Mouse (Mus musculus) liver, embryonic 15.5 days (tissue): ENCODE data around the gene Kcnmb1. TPM values are rescaled to one million over a fixed set of nuclear protein-coding genes. Genes with fewer than 3 reads are reported as not detected.

ENCODE experiments used
- ATAC-seq: fragments of 200-750 bp; cut with Nextera tagmentation; 2 replicates; pipeline ENCODE4 v1.8.0; 2017; ENCODE audit warnings: moderate number of reproducible peaks, mild to moderate bottlenecking, moderate library complexity; ENCODE audit not compliant: insufficient read depth
- H3K27ac ChIP-seq: fragments of 300-500 bp; sonication (generic); replicated peaks from 2 replicates; pipeline ENCODE4 v1.5.1; 2015; ENCODE audit warnings: mild to moderate bottlenecking, inconsistent platforms
- H3K27me3 ChIP-seq: fragments of 300-500 bp; sonication (generic); 2 replicates; pipeline ENCODE4 v1.6.1; 2015; ENCODE audit warnings: mild to moderate bottlenecking, inconsistent platforms
- H3K36me3 ChIP-seq: fragments of 300-500 bp; sonication (generic); replicated peaks from 2 replicates; pipeline ENCODE4 v1.6.1; 2015; ENCODE audit warnings: moderate library complexity, mild to moderate bottlenecking, inconsistent platforms
- H3K4me1 ChIP-seq: fragments of 300-500 bp; sonication (generic); replicated peaks from 2 replicates; pipeline ENCODE4 v1.6.1; 2015; ENCODE audit warnings: inconsistent platforms
- H3K4me2 ChIP-seq: fragments of 300-500 bp; sonication (generic); 2 replicates; pipeline ENCODE4 v1.6.1; 2015; ENCODE audit warnings: moderate library complexity, mild to moderate bottlenecking, inconsistent platforms
- H3K4me3 ChIP-seq: fragments of 300-500 bp; sonication (generic); replicated peaks from 2 replicates; pipeline ENCODE4 v1.5.1; 2015; ENCODE audit warnings: mild to moderate bottlenecking, inconsistent platforms
- H3K9ac ChIP-seq: fragments of 300-500 bp; sonication (generic); 2 replicates; pipeline ENCODE4 v1.6.1; 2015; ENCODE audit warnings: moderate library complexity, mild to moderate bottlenecking, inconsistent platforms
- H3K9me3 ChIP-seq: fragments of 300-500 bp; sonication (generic); replicated peaks from 2 replicates; pipeline ENCODE4 v1.6.1; 2016; ENCODE audit warnings: inconsistent platforms
- whole genome bisulfite sequencing: fragments of 180-500 bp; shearing (Covaris S2); methylation state at CpG from one replicate; pipeline ENCODE4 v1.1.7; 2015; ENCODE audit warnings: mixed read lengths; ENCODE audit not compliant: insufficient replicate concordance; 5-methylcytosine and 5-hydroxymethylcytosine counted together
- polyA plus RNA-seq: library from polyadenylated mRNA; unstranded; fragments of >200 nt; fragmentation: Nextera tagmentation; extraction: Ambion mirVana; gene quantifications from 2 replicates; pipeline ENCODE4 v1.2.1, GENCODE M21; 2015

Gene Kcnmb1
- polyA plus RNA-seq, 1 experiment from 2014 or later: not detected

DNA sequence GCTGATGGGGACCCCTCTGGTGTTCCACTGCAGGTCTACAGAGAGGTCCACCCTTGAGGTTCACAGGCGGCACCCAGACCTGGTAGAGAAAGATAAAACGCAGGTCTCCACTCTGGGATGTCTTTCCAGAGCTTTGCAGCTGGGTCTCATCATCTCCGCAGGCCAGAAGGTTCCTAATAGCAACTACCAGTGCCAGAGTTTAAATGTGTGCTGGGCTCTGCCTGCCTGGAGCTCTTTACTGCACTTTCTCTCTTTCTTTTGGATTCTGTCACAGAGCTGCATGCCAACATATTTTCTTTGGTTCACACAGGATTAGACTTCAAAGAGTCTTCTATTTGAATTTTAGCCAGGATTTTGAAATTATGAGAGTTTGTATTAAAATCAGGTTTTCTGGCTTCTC lies 6.4 kb downstream of the Kcnmb1 start:
- 55% methylated on average over 3 of the region's 3 CpGs for WGBS
- no peaks in the 10 kb centered on the region for H3K9me3 ChIP-seq
- H3K27me3 ChIP-seq: no peaks in the 10 kb centered on the region
- no peak overlapping the region for H3K4me3 ChIP-seq
- no peak overlapping the region for H3K9ac ChIP-seq
- no peaks in the 10 kb centered on the region for H3K4me1 ChIP-seq
- no peak overlapping the region for H3K4me2 ChIP-seq
- H3K36me3 ChIP-seq: no peaks in the 10 kb centered on the region
- H3K27ac ChIP-seq: no peak overlapping the region
- no peak for ATAC-seq

DNA sequence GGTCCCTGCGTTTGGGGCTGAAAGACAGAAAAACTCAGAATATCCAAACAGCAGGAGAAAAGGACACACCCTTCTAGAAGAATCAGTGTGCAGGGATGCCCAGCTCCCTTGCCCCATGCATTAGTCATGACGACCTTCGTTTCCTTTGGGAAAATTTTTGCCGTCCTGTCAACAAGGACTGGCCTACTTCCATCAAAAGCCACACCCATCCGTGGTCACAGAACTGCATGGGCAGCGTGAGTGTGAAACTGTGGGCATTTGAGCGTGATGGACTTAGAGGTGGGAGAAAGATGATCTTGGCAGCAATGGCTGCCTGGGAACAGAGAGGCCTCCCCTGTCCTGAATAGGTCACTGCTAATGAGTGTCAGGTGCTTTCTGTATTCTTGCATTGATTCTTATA lies 9.3 kb downstream of the Kcnmb1 start:
- Histone ChIP-seq H3K9ac (no peak overlapping the region), H3K9me3 (no peaks in the 10 kb centered on the region), H3K4me2 (no peak overlapping the region), H3K4me1 (no peaks in the 10 kb centered on the region), H3K4me3 (no peak overlapping the region), H3K27ac (no peak overlapping the region), H3K27me3 (no peaks in the 10 kb centered on the region), H3K36me3 (no peaks in the 10 kb centered on the region)
- 58% methylated on average over 7 of the region's 7 CpGs for WGBS
- no peak for ATAC-seq

DNA sequence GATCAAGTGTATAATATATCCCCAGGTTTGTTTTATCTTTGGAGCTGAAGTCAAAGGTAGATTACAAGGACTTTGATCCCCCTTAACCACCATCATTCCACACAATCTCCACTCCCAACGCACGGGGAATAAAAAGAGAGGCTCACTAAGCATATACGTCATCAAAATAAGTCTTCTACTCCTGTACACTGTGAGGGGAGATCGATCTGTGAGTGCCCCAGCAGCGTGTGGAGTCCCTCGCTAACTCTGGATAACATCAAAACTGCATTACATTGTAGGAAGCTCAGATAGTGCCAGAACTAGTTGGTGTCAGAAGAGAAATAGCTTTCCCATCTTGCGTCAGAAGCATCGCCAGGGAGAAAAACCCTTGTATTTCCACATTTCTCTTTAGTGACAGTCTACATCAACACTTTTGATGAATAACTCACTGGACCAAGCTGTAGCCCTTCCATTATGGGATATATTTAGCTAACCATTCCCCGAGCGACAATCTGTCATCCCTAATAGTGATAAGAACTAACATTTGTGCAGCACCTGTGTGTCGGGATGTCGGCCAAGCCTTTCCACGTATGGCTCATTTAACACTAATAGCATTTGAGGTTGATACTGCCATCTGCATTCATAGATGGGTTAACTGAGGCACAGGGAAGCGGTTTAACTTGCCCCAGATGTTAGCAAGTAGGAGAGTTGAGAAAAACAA lies 11.7 kb downstream of the Kcnmb1 start:
- no peaks in the 10 kb centered on the region for H3K4me1 ChIP-seq
- no peaks in the 10 kb centered on the region for H3K36me3 ChIP-seq
- WGBS: 68% methylated on average over 14 of the region's 14 CpGs
- H3K4me3 ChIP-seq: no peak overlapping the region
- ATAC-seq: no peak
- H3K9me3 ChIP-seq: no peaks in the 10 kb centered on the region
- H3K27me3 ChIP-seq: no peaks in the 10 kb centered on the region
- no peak overlapping the region for H3K27ac ChIP-seq
- H3K4me2 ChIP-seq: no peak overlapping the region
- H3K9ac ChIP-seq: no peak overlapping the region

DNA sequence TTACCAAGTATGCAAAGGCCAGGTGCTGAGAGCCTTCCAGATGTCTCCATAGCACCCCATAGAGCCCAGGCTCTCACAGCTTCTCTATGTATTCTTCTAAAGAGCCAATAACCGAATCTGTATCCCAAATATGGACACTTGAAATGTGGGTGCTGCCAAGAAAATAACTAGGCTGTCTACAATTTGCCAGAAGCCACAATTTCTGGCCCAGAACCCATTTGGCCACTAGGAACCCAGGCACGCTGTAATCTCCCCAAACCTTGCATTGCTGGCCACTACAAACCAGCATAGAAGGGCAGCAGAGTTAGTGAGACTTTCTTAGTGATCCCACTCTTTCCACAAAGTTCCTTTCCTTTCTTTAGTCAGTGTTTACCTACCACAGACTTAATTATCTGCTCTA lies 12.3 kb downstream of the Kcnmb1 start:
- H3K9ac ChIP-seq: no peak overlapping the region
- WGBS: 59% methylated on average over 2 of the region's 2 CpGs
- H3K4me2 ChIP-seq: no peak overlapping the region
- H3K9me3 ChIP-seq: no peaks in the 10 kb centered on the region
- ATAC-seq: no peak
- no peak overlapping the region for H3K4me3 ChIP-seq
- H3K27ac ChIP-seq: no peak overlapping the region
- no peaks in the 10 kb centered on the region for H3K36me3 ChIP-seq
- no peaks in the 10 kb centered on the region for H3K4me1 ChIP-seq
- no peaks in the 10 kb centered on the region for H3K27me3 ChIP-seq

DNA sequence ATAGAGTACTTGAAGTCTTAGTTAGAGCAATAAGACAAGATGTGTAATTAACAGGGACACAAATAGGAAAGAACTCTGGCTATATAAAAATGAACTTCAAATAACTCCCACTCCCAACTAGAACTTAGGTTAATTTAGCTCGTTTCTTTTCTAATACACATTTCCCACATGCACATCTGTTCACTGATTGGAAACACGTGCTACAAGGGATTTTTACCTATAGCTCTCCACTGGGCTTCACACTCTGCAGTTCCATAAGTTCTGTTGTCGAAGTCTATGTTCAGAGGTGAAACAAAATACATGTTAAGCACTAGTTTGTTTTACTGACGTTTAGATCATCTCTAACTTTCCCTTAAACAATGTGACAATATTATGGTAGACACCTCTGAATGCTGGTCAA lies 17.3 kb downstream of the Kcnmb1 start:
- Histone ChIP-seq H3K4me3 (no peak overlapping the region), H3K9ac (no peak overlapping the region), H3K27me3 (no peaks in the 10 kb centered on the region), H3K4me2 (no peak overlapping the region), H3K27ac (no peak overlapping the region), H3K4me1 (no peaks in the 10 kb centered on the region), H3K9me3 (no peaks in the 10 kb centered on the region), H3K36me3 (no peaks in the 10 kb centered on the region)
- ATAC-seq: no peak
- 50% methylated on average over 4 of the region's 4 CpGs for WGBS

DNA sequence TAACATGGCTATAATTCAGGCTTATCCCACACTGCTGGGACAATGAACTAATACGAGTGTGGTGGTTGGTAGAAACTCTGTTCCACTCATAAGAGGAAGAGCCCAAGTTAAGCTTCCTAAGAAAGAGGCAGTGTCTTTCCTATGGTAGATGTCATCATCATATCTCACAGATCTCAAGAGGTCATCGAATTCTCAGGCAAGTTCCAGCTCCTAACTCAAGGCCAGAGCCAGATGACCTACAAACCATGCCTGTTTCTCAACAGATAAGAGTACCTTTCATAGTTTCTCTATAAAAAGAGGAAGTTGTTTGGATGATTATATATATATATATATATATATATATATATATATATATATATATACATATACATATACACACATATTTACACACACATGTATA lies 23.7 kb downstream of the Kcnmb1 start:
- Histone ChIP-seq H3K27me3 (no peaks in the 10 kb centered on the region), H3K27ac (no peak overlapping the region), H3K9me3 (no peaks in the 10 kb centered on the region), H3K4me1 (no peaks in the 10 kb centered on the region), H3K4me2 (no peak overlapping the region), H3K9ac (no peak overlapping the region), H3K4me3 (no peak overlapping the region), H3K36me3 (no peaks in the 10 kb centered on the region)
- ATAC-seq: no peak
- 21% methylated on average over 2 of the region's 2 CpGs for WGBS

DNA sequence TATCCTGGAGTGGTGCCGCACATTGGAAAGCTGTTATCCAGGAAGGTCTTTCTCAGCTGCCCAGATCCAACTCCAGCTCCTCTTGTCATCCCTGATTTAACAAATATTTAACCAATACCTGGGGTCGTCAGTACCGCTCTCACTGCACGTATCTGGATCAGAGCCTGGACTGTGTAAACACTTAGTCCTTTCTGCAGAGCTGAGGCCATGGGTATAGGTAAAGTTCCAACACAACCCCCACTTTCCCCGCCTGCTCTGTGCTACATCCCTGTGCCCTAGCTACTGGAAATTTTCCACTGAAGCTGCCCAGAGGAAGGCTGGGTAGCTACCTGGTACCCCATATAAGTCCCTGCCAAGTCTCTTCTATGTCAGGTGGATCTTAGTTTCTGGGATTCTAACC lies 27.2 kb downstream of the Kcnmb1 start:
- WGBS: 53% methylated on average over 5 of the region's 5 CpGs
- H3K4me1 ChIP-seq: 0 out of 2 replicates have a peak, but pooled peaks cover 7% of the 10 kb centered on the region
- no peak overlapping the region for H3K9ac ChIP-seq
- H3K27ac ChIP-seq: no peak overlapping the region
- H3K9me3 ChIP-seq: no peaks in the 10 kb centered on the region
- peak; percentile 52; the same call in 1 of the 2 replicates for ATAC-seq
- H3K27me3 ChIP-seq: no peaks in the 10 kb centered on the region; the same call in none of the 2 replicates
- no peak overlapping the region for H3K4me2 ChIP-seq
- no peak overlapping the region for H3K4me3 ChIP-seq
- H3K36me3 ChIP-seq: no peaks in the 10 kb centered on the region

DNA sequence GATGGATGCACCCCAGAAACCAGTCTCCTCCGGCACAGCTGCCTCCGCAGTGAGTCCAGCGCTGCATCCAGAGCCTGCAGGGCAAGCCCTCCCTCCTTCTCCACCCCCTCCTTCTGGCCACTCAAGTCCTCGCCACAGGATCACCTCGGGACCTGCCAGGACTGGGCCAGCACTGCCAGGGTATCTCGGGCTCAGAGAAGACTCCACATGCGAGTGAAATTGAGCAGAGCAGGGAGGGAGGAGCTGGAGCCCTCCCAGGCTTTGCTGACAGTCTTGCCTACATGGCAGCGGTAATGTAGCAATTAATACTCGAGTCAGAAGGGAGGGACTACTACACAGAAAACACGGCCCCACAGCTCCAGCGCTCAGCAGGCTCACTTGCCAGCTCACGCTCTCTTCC lies 30.1 kb downstream of the Kcnmb1 start, which contains the start of gene Kcnip1:
Kcnip1 (minus strand) TSS at position 215 of the 400 bp plus-strand sequence.
- Histone ChIP-seq H3K4me1 (0 out of 2 replicates have a peak, but pooled peaks cover 7% of the 10 kb centered on the region), H3K27me3 (no peaks in the 10 kb centered on the region; the same call in none of the 2 replicates), H3K36me3 (no peaks in the 10 kb centered on the region), H3K27ac (no peak within 1 kb of the TSS), H3K9ac (no peak within 1 kb of the TSS), H3K4me2 (no peak within 1 kb of the TSS), H3K4me3 (no peak within 1 kb of the TSS), H3K9me3 (no peaks in the 10 kb centered on the region)
- WGBS: 28% methylated on average over 12 of the region's 12 CpGs
- ATAC-seq: no peak

DNA sequence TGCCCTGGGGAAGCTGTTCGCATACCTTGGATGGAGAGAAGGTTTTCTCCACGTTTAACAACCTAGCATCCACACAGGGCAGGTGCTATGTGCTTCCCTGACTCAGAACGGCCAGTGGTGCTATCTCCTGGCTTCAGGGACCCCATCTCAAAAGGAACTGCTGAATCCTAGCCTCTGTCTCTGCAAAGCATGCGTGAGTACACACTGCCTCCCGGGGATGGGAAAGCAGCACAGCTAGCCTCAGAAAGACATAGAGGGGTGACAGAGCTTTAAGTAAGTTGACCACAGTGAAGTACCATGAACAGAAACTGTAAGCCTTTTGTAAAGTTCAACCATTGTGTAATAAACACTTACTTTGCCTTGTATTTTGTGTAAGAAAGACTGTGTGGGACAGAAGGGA lies 30.7 kb downstream of the Kcnmb1 start:
- ATAC-seq: no peak
- Histone ChIP-seq H3K27ac (no peak overlapping the region), H3K9me3 (no peaks in the 10 kb centered on the region), H3K4me2 (no peak overlapping the region), H3K4me3 (no peak overlapping the region), H3K9ac (no peak overlapping the region), H3K27me3 (no peaks in the 10 kb centered on the region; the same call in none of the 2 replicates), H3K36me3 (no peaks in the 10 kb centered on the region), H3K4me1 (0 out of 2 replicates have a peak, but pooled peaks cover 7% of the 10 kb centered on the region)
- 48% methylated on average over 5 of the region's 5 CpGs for WGBS

DNA sequence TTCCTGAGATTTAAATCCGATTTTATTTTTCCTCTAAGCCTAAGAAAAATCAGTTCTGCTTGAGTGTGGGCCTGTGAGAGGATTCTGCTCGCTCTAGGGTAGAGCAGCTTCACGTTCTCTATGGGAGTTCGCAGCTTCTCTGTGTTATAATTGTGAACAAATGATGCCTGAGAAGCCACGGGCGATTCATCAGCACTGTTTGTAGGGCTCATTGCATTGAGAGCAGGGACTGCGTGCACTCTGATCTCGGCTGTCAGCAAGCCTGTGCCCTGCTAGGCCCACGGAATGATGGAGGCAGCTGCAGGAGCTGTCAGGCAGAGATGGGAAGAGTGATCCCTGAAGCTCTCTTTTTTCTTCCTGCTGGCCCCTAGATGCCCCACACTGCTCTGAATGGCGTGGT lies 35.4 kb downstream of the Kcnmb1 start:
- Histone ChIP-seq H3K27me3 (no peaks in the 10 kb centered on the region; the same call in 1 of the 2 replicates), H3K36me3 (no peaks in the 10 kb centered on the region), H3K27ac (no peak overlapping the region), H3K4me3 (no peak overlapping the region), H3K4me1 (0 out of 2 replicates have a peak, but pooled peaks cover 7% of the 10 kb centered on the region), H3K9me3 (no peaks in the 10 kb centered on the region), H3K9ac (no peak overlapping the region), H3K4me2 (no peak overlapping the region)
- 55% methylated on average over 10 of the region's 10 CpGs for WGBS
- no peak for ATAC-seq

DNA sequence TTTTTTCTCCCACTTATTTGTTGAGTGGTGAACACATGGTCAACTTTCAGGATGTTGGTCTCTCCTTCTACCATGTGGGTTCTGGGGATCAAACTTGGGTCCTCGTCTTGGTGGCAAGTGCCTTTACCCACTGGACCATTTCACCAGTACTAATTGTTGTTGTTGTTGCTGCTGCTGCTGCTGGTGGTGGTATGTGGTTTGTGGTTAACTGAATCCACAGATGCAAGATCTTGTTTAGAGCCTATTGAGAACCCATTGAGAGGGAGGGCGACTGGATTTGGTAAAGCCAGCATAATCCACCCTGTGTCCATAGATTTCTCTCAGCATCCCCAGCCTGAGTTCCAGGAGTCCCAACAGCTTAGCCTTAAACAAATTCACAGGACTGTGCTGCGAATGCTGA lies 37.6 kb downstream of the Kcnmb1 start:
- no peaks in the 10 kb centered on the region for H3K27me3 ChIP-seq
- H3K4me1 ChIP-seq: no peaks in the 10 kb centered on the region
- no peak overlapping the region for H3K4me3 ChIP-seq
- no peaks in the 10 kb centered on the region for H3K36me3 ChIP-seq
- no peak overlapping the region for H3K27ac ChIP-seq
- no peak overlapping the region for H3K4me2 ChIP-seq
- H3K9ac ChIP-seq: no peak overlapping the region
- WGBS: 38% methylated on average over 3 of the region's 3 CpGs
- no peaks in the 10 kb centered on the region for H3K9me3 ChIP-seq
- no peak for ATAC-seq
